Mouse (Mus musculus) megakaryocyte, embryonic 14.5 days (primary cell): ENCODE measurements around the gene Hoxb5. TPM values are rescaled to one million over a fixed set of nuclear protein-coding genes. Genes with fewer than 3 reads are reported as not detected.

Source experiments
- H3K27me3 ChIP-seq: replicated peaks from 2 replicates; pipeline ENCODE3; 2012; ENCODE audit warnings: inconsistent platforms
- H3K36me3 ChIP-seq: replicated peaks from 2 replicates; pipeline ENCODE3; 2012; ENCODE audit warnings: low read length, inconsistent platforms, mixed read lengths
- H3K4me1 ChIP-seq: 2 replicates; pipeline ENCODE4 v1.6.1; 2012; ENCODE audit warnings: inconsistent platforms
- H3K4me3 ChIP-seq: replicated peaks from 2 replicates; pipeline ENCODE3; 2012; ENCODE audit warnings: moderate library complexity, mild to moderate bottlenecking, inconsistent platforms
- H3K9me3 ChIP-seq: 2 replicates; pipeline ENCODE4 v1.6.1; 2012; ENCODE audit warnings: inconsistent platforms
- FLI1 ChIP-seq: IDR thresholded peaks from 2 replicates; pipeline ENCODE4 v1.6.1; 2012; ENCODE audit warnings: low read length, inconsistent platforms, mixed read lengths
- GATA1 ChIP-seq: IDR thresholded peaks from 3 replicates; pipeline ENCODE4 v1.6.1; 2012; ENCODE audit warnings: mixed read lengths, low read length, inconsistent platforms, borderline replicate concordance
- polyA plus RNA-seq: library from polyadenylated mRNA; stranded (reverse); fragments of >175 nt; gene quantifications from 2 replicates; pipeline ENCODE4 v1.2.3, GENCODE M21; 2012; ENCODE audit warnings: low replicate concordance; ENCODE audit not compliant: insufficient read depth

Gene Hoxb5
- polyA plus RNA-seq, 1 experiment = not detected

- no peaks in the 10 kb centered on the region for H3K36me3 ChIP-seq
- H3K9me3 ChIP-seq = peaks cover 4% of the 10 kb centered on the region; the same call in 1 of the 2 replicates
- no peak overlapping the region for H3K4me3 ChIP-seq
- no peak for TF ChIP-seq FLI1
- no peak for TF ChIP-seq GATA1
- H3K27me3 ChIP-seq = peaks cover 99% of the 10 kb centered on the region
- peaks cover 28% of the 10 kb centered on the region for H3K4me1 ChIP-seq
These were observed 1.3 kb upstream of the Hoxb5 start for GRCm38 (mm10) chr11:96301837-96302236.

- Histone ChIP-seq H3K9me3 (peaks cover 4% of the 10 kb centered on the region; the same call in 1 of the 2 replicates), H3K36me3 (no peaks in the 10 kb centered on the region), H3K4me3 (peak overlapping the region; percentile 88), H3K4me1 (peaks cover 28% of the 10 kb centered on the region), H3K27me3 (peaks cover 99% of the 10 kb centered on the region)
- no peak for TF ChIP-seq GATA1
- no peak for TF ChIP-seq FLI1
These were observed 570 bp upstream of the Hoxb5 start for GRCm38 (mm10) chr11:96302381-96303150.

- Histone ChIP-seq H3K4me3 (no peak overlapping the region), H3K27me3 (peaks cover 99% of the 10 kb centered on the region), H3K36me3 (no peaks in the 10 kb centered on the region), H3K9me3 (peaks cover 4% of the 10 kb centered on the region; the same call in 1 of the 2 replicates), H3K4me1 (peaks cover 20% of the 10 kb centered on the region)
- no peak for TF ChIP-seq GATA1
- TF ChIP-seq FLI1 = no peak
These were observed 1.5 kb downstream of the Hoxb5 start for GRCm38 (mm10) chr11:96304381-96305195.

DNA sequence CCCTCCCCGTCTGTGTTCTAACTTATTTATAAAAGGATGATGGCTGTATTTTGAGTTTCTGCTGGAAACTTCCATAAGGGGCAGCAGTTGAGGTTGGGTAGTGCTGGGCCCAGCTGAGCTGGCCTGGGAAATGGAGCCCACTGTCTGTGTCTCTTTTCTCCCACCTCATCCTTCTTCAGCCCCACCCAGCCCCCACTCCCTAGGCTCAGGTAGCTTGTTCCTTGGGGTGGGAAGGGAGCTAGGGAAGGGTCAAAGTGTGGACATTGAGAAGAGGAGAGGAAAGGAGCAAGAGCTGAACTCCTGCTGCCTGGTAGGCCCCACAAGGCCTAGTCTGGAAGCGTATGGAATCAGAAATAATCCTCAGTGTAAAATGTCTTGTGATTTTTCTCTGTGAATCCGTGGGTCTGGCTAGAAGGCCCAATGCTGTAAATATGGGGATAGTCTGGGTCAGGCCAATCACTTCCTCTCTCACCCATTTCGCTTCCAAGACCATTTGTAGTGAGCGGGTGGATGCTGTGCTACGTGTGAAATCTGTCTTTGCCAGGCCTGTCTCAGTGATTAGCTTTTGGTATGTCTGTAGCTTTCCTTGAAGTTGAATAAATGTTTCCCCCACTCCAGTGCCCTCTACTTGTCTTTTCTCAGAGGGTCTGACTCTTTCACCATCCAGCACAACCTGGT, 2.5 kb downstream of the Hoxb5 start:
- H3K4me3 ChIP-seq = no peak overlapping the region
- no peaks in the 10 kb centered on the region for H3K36me3 ChIP-seq
- H3K27me3 ChIP-seq = peaks cover 99% of the 10 kb centered on the region
- H3K4me1 ChIP-seq = peaks cover 17% of the 10 kb centered on the region
- peaks cover 4% of the 10 kb centered on the region; the same call in 1 of the 2 replicates for H3K9me3 ChIP-seq
- TF ChIP-seq FLI1 (no peak), GATA1 (no peak)

- TF ChIP-seq GATA1 = no peak
- TF ChIP-seq FLI1 = no peak
- Histone ChIP-seq H3K36me3 (no peaks in the 10 kb centered on the region), H3K4me3 (no peak overlapping the region), H3K9me3 (peaks cover 4% of the 10 kb centered on the region; the same call in 1 of the 2 replicates), H3K4me1 (peaks cover 21% of the 10 kb centered on the region), H3K27me3 (peaks cover 98% of the 10 kb centered on the region)
These were observed 3.2 kb downstream of the Hoxb5 start for GRCm38 (mm10) chr11:96306183-96306907.

DNA sequence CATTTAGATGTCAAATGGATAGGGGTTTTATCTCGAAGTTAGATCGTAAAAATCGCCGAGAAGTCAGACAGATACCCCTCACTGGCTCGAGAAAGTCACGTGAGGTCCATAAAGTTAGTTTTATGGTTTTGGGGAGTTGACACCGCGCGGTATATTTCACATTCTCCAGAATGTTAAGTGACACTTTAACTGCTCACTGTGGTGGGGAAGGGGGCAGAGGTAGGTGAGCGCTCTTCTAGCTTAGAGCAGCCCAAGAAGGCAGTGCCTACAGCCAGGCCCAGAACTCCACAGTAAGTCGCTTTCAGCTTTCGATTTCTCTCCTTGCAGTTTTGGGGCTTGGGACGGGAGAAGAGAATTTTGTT, 3.8 kb downstream of the Hoxb5 start:
- Histone ChIP-seq H3K36me3 (no peaks in the 10 kb centered on the region), H3K4me1 (peaks cover 25% of the 10 kb centered on the region), H3K9me3 (peaks cover 4% of the 10 kb centered on the region; the same call in 1 of the 2 replicates), H3K4me3 (no peak overlapping the region), H3K27me3 (peaks cover 97% of the 10 kb centered on the region)
- TF ChIP-seq FLI1 = no peak
- no peak for TF ChIP-seq GATA1

DNA sequence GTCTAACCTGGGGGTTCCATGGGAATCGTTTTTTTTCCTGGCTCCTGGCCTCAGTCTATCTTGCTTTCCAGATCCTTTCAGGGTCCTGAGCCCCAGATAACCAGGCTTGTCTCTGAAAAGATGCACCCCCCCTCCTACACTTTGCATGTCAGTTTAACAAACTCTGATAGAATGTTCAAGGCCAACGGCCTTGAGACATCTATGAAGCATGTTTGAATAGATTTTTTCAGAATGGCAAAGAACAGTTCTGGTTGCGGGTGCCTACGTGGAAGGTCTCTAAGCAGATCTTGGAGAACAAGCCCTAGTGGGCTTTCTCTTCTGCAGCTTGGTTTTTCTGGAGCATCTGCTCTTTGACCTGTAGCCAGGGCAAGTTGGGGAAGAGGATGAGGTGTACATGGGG, 5.6 kb downstream of the Hoxb5 start:
- no peaks in the 10 kb centered on the region for H3K9me3 ChIP-seq
- no peak for TF ChIP-seq FLI1
- H3K4me1 ChIP-seq = peaks cover 22% of the 10 kb centered on the region
- H3K36me3 ChIP-seq = no peaks in the 10 kb centered on the region
- peaks cover 97% of the 10 kb centered on the region for H3K27me3 ChIP-seq
- H3K4me3 ChIP-seq = no peak overlapping the region

DNA sequence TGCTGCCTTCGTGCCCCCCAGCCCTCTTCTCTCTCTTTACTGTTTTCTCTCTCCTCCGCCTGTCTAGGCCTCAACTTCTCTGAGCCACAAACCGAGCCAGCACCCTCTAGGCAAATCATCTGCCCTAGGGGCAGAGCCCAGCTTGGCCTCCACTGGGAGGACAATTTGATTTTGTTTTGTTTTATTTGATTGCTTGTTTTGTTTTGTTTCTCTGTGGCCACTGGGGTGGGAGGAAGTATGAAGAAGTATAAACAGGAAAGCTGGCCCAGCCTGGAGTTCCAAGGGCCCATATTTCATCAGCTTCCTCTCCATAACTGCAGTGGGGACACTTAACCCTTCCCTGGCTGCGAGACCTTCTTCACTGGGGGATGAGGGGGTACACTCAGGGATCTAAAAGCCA, 6.2 kb downstream of the Hoxb5 start:
- H3K4me1 ChIP-seq = peaks cover 23% of the 10 kb centered on the region
- no peaks in the 10 kb centered on the region for H3K36me3 ChIP-seq
- H3K27me3 ChIP-seq = peaks cover 97% of the 10 kb centered on the region
- H3K4me3 ChIP-seq = no peak overlapping the region
- TF ChIP-seq GATA1 (no peak), FLI1 (no peak)
- H3K9me3 ChIP-seq = no peaks in the 10 kb centered on the region
